Mouse (Mus musculus) lung, adult 18-20 months (tissue): ENCODE measurements around the gene Gm42674.

Source experiments
- DNase-seq, 2 experiments: peaks; one replicate each; pipeline ENCODE4 v3.0.0; 2022; ENCODE audit warnings: mixed read lengths in 2 of 2

The Gm42674 gene

GRCm38 (mm10) chr3:90626266-90627021 lies 24.7 kb downstream of the Gm42674 start:
- no peak for DNase-seq

- DNase-seq = no peak
These were observed 25.7 kb downstream of the Gm42674 start for GRCm38 (mm10) chr3:90627366-90627765.

GRCm38 (mm10) chr3:90627807-90628206 lies 26.1 kb downstream of the Gm42674 start:
- DNase-seq = peak in 1 of 2 experiments; percentile 49

GRCm38 (mm10) chr3:90629298-90629697 lies 27.6 kb downstream of the Gm42674 start:
- peak in 1 of 2 experiments; percentile 26 for DNase-seq

- DNase-seq = no peak
These were observed 30.3 kb downstream of the Gm42674 start for GRCm38 (mm10) chr3:90631984-90632383.

- DNase-seq = no peak
These were observed 37.0 kb downstream of the Gm42674 start for GRCm38 (mm10) chr3:90638511-90639275.

GRCm38 (mm10) chr3:90639511-90640154 lies 37.9 kb downstream of the Gm42674 start:
- peak in 1 of 2 experiments; percentile 20 for DNase-seq

GRCm38 (mm10) chr3:90640981-90641380 lies 39.3 kb downstream of the Gm42674 start:
- no peak for DNase-seq

GRCm38 (mm10) chr3:90644220-90644619 lies 42.5 kb downstream of the Gm42674 start:
- peak; percentile 54 to 59 for DNase-seq

GRCm38 (mm10) chr3:90647291-90647690 lies 45.6 kb downstream of the Gm42674 start:
- no peak for DNase-seq

- no peak for DNase-seq
These were observed 47.3 kb downstream of the Gm42674 start for GRCm38 (mm10) chr3:90648981-90649380.

- DNase-seq = no peak
These were observed 48.1 kb downstream of the Gm42674 start for GRCm38 (mm10) chr3:90649832-90650231.

GRCm38 (mm10) chr3:90652878-90653508 lies 51.3 kb downstream of the Gm42674 start:
- DNase-seq = peak; percentile 52 to 60

- no peak for DNase-seq
These were observed 52.0 kb downstream of the Gm42674 start, which contains the start of gene S100a7a for GRCm38 (mm10) chr3:90653717-90654116. Gene S100a7a, plus strand, starts transcription at chr3:90654017.
